Mouse (Mus musculus): ENCODE measurements around the gene Zfr.

DNA sequence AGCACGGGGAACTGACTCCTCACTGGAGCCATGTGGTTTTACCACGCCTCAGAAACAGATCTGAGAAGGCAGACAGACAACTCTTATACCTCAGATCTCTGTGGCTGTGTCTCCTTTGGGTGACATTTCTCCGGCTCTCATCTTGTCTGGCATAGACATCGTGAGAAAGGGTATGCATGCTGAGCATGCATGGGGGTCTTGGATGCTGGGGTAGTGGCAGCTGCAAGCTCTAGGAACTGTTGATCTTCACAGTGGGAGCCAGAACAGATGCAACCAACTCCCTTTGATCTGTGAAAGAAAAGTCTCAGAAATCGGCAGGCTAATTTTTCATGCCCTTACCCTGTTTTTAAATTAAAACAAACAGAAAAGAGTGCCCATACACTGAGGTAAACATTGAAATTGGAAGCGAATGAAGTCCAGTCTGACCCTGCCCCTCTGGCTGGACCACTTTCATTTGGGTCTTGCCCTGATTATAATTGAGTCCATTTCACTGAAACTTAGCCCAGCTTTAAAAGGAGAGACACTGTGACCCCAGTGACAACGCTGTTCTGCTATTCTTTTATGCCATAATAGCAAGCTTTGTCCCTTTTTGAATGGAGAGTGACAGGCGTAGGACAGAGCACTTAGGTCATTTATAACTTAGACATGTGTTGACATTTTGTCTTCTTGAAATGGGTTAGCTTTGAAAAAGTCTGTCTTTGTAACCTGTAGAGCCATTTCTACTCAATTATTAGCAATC lies 105.1 kb downstream of the Zfr start:
- TF ChIP-seq CTCF (IDR thresholded peaks at IDR 0.05; ENCODE audit: insufficient read depth, low read length) (no peak), POLR2A (IDR thresholded peaks at IDR 0.05; ENCODE audit: borderline replicate concordance, extremely low read depth, low read depth, low read length) (no peak)
